Mouse (Mus musculus) G1E (cell line): ENCODE results near the gene Golph3l.

Source experiments
- CTCF ChIP-seq: IDR thresholded peaks from 2 replicates; pipeline ENCODE4 v1.5.1; 2012; ENCODE audit warnings: low read depth, low read length, inconsistent platforms, mixed read lengths
- GATA2 ChIP-seq: IDR thresholded peaks from 2 replicates; pipeline ENCODE4 v1.6.1; 2012; ENCODE audit warnings: low read depth, low read length, inconsistent platforms, borderline replicate concordance

GRCm38 (mm10) chr3:95668026-95668425 lies 79.3 kb downstream of the Golph3l start:
- no peak for TF ChIP-seq CTCF
- no peak for TF ChIP-seq GATA2
